In the genomic region with DNA sequence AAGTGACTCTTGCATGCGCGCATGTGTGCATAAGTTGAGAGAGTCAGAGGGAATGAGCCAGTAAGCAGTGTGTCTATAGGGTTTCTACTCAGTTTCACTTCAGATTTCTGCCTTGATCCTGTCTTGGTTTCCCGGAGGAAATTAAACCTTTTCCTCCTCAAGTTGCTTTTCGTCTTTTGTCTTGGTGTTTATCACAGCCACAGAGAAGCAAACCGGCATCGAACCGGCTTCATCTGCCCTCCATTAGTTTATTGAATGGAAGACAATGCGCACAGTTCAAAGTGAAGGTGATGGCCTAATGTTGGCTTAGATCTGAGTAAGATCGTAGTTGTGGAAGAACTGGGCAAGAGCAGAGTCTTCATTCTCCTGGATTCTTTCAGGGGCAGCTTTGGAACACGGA, we compare ENCODE assay signal across 24 mouse cellular contexts.
DNase-seq lines count a peak whose midpoint lies in the region; ATAC-seq and TF ChIP-seq lines count a peak whose summit lies in the region.
"Had no signal": no experiment of that assay in that cellular context is flagged by ENCODE, and none has a peak within 500 bp of the region (broad histone marks: within the 10 kb centered on the region; RNA-seq: fewer than 3 reads in every experiment).

No protein-coding gene starts in this region.

- no peak overlapping the region for H3K27ac ChIP-seq in midbrain, embryonic 11.5 days (ENCODE audit: low read depth, low read length)
- H3K27ac ChIP-seq in midbrain, embryonic 16.5 days (ENCODE audit: low read length), result no peak overlapping the region
- no peak overlapping the region for H3K27ac ChIP-seq in stomach, postnatal 0 days (replicated peaks)

- no peak overlapping the region for H3K4me3 ChIP-seq in midbrain, embryonic 11.5 days (ENCODE audit: low read depth, low read length)
- H3K4me3 ChIP-seq in midbrain, embryonic 16.5 days (ENCODE audit: low read depth, low read length), result no peak overlapping the region
- H3K4me3 ChIP-seq in stomach, postnatal 0 days (ENCODE audit: low read depth, low read length), result no peak overlapping the region

- H3K9me3 ChIP-seq in midbrain, embryonic 11.5 days (ENCODE audit: control insufficient read depth, low read length), result no peaks in the 10 kb centered on the region
- H3K9me3 ChIP-seq in midbrain, embryonic 16.5 days (replicated peaks; ENCODE audit: control insufficient read depth, low read length, poor library complexity, severe bottlenecking), result no peaks in the 10 kb centered on the region
- no peaks in the 10 kb centered on the region for H3K9me3 ChIP-seq in stomach, postnatal 0 days (ENCODE audit: control insufficient read depth, low read length)

- intact Hi-C loops in heart, postnatal 36 days (cut with DNase I), result no loop called here

- no peak for ATAC-seq in midbrain, embryonic 11.5 days (ENCODE audit: low FRiP score)
- ATAC-seq in midbrain, embryonic 16.5 days, result no peak
- no peak for ATAC-seq in stomach, postnatal 0 days (ENCODE audit: low FRiP score, low TSS enrichment)
- ATAC-seq: activated CD4-positive, CD25-positive, alpha-beta regulatory T cell, adult 4 months; CD4-positive, CD25-positive, alpha-beta regulatory T cell, adult 4 months; Patski had no signal

- H3K36me3 ChIP-seq in midbrain, embryonic 11.5 days (ENCODE audit: control insufficient read depth, insufficient read depth, low read length), result no peaks in the 10 kb centered on the region
- H3K36me3 ChIP-seq in midbrain, embryonic 16.5 days (ENCODE audit: control insufficient read depth, insufficient read depth, low read length), result no peaks in the 10 kb centered on the region
- no peaks in the 10 kb centered on the region for H3K36me3 ChIP-seq in stomach, postnatal 0 days (ENCODE audit: control insufficient read depth, insufficient read depth, low read length)
- H3K36me3 ChIP-seq: G1E had no signal

- no peaks in the 10 kb centered on the region for H3K4me1 ChIP-seq in midbrain, embryonic 11.5 days (ENCODE audit: control insufficient read depth, insufficient read depth, low read length)
- no peaks in the 10 kb centered on the region for H3K4me1 ChIP-seq in midbrain, embryonic 16.5 days (ENCODE audit: control insufficient read depth, insufficient read depth, low read length)
- no peaks in the 10 kb centered on the region for H3K4me1 ChIP-seq in stomach, postnatal 0 days (replicated peaks; ENCODE audit: control insufficient read depth, insufficient read depth)

- TF ChIP-seq EP300 in stomach, postnatal 0 days (optimal IDR thresholded peaks at IDR 0.05), result no peak

- H3K27me3 ChIP-seq in midbrain, embryonic 11.5 days (ENCODE audit: control insufficient read depth, insufficient read depth, low read length), result no peaks in the 10 kb centered on the region
- H3K27me3 ChIP-seq in midbrain, embryonic 16.5 days (ENCODE audit: control insufficient read depth, insufficient read depth, low read depth, low read length), result no peaks in the 10 kb centered on the region
- no peaks in the 10 kb centered on the region for H3K27me3 ChIP-seq in stomach, postnatal 0 days (ENCODE audit: control insufficient read depth, insufficient read depth, low read length)
- H3K27me3 ChIP-seq: CH12.LX had no signal

- peak; percentile 62 for DNase-seq in heart, adult 11 months
- no peak for DNase-seq in heart, postnatal 36 days
- peak; percentile 23 for DNase-seq in midbrain, embryonic 11.5 days (ENCODE audit: low spot score, missing footprints)
- DNase-seq in ES-CJ7 (ENCODE audit: low read depth, low spot score) (peak; percentile 22), ZHBTc4 (ENCODE audit: low read depth, low spot score) (peak; percentile 65)
- no peak for DNase-seq in frontal cortex, postnatal 36 days (ENCODE audit: low spot score in 2 of 2)
- no peak for DNase-seq in stomach, postnatal 0 days (ENCODE audit: low spot score)
- DNase-seq: adrenal gland, adult 2 months; adrenal gland, adult 8-10 months; adrenal gland, postnatal 10 days; adrenal gland, postnatal 14 days; adrenal gland, postnatal 25 days; adrenal gland, postnatal 36 days; B cell, adult 2 months; cerebellum, adult 11 months; cerebellum, adult 11-12 months; cerebellum, adult 18-20 months; cerebellum, adult 2 months had no signal

- WGBS in midbrain, embryonic 11.5 days, result 93% methylated on average over 10 of the region's 10 CpGs
- 97% methylated on average over 10 of the region's 10 CpGs for WGBS in midbrain, embryonic 16.5 days
- WGBS in stomach, postnatal 0 days, result 89% methylated on average over 10 of the region's 10 CpGs

- no peak for TF ChIP-seq CTCF in stomach, postnatal 0 days (IDR thresholded peaks at IDR 0.05; ENCODE audit: low read depth)

- no peak overlapping the region for H3K9ac ChIP-seq in midbrain, embryonic 11.5 days (ENCODE audit: low read length)
- no peak overlapping the region for H3K9ac ChIP-seq in midbrain, embryonic 16.5 days (ENCODE audit: low read depth, low read length)
- no peak overlapping the region for H3K9ac ChIP-seq in stomach, postnatal 0 days (ENCODE audit: low read length)

- H3K4me2 ChIP-seq in midbrain, embryonic 11.5 days, result no peak overlapping the region
- no peak overlapping the region for H3K4me2 ChIP-seq in midbrain, embryonic 16.5 days (ENCODE audit: low read length)
- H3K4me2 ChIP-seq in stomach, postnatal 0 days (replicated peaks; ENCODE audit: low read depth), result no peak overlapping the region

Comparison
In these comparisons a context has a peak if more than half of its experiments do, and no peak if none do; other contexts are left out.
1. DNase-seq: peak in heart, adult 11 months (single experiment), midbrain, embryonic 11.5 days (single experiment), ES-CJ7 (single experiment) and ZHBTc4 (single experiment); none in heart, postnatal 36 days (0 of 2), frontal cortex, postnatal 36 days (0 of 2) and stomach, postnatal 0 days (single experiment).